Mouse (Mus musculus) forebrain, embryonic 12.5 days (tissue): Measurements from ENCODE around the gene Lgi1. TPM values are rescaled to one million over a fixed set of nuclear protein-coding genes. Genes with fewer than 3 reads are reported as not detected.

Experiments used
- ATAC-seq: fragments of 200-750 bp; cut with Nextera tagmentation; 2 replicates; pipeline ENCODE4 v1.8.0; 2017; ENCODE audit warnings: moderate TSS enrichment; ENCODE audit not compliant: low FRiP score
- H3K27ac ChIP-seq: fragments of 300-500 bp; sonication (generic); 2 replicates; pipeline ENCODE4 v1.5.1; 2016; ENCODE audit warnings: mild to moderate bottlenecking
- H3K27me3 ChIP-seq: fragments of 300-500 bp; sonication (generic); 2 replicates; pipeline ENCODE4 v1.6.1; 2016; ENCODE audit warnings: mild to moderate bottlenecking
- H3K36me3 ChIP-seq: fragments of 300-500 bp; sonication (generic); replicated peaks from 2 replicates; pipeline ENCODE4 v1.6.1; 2016; ENCODE audit warnings: mild to moderate bottlenecking
- H3K4me1 ChIP-seq: fragments of 300-500 bp; sonication (generic); 2 replicates; pipeline ENCODE4 v1.6.1; 2016
- H3K4me2 ChIP-seq: fragments of 300-500 bp; sonication (generic); 2 replicates; pipeline ENCODE4 v1.6.1; 2016; ENCODE audit warnings: mild to moderate bottlenecking, moderate library complexity
- H3K4me3 ChIP-seq: fragments of 300-500 bp; sonication (generic); replicated peaks from 2 replicates; pipeline ENCODE4 v1.5.1; 2016; ENCODE audit warnings: mild to moderate bottlenecking
- H3K9ac ChIP-seq: fragments of 300-500 bp; sonication (generic); 2 replicates; pipeline ENCODE4 v1.6.1; 2016; ENCODE audit warnings: mild to moderate bottlenecking
- H3K9me3 ChIP-seq: fragments of 300-500 bp; sonication (generic); 2 replicates; pipeline ENCODE4 v1.6.1; 2016
- WGBS: fragments of 180-500 bp; shearing (Covaris S2); methylation state at CpG from one replicate; pipeline ENCODE4 v1.1.7; 2016; 5-methylcytosine and 5-hydroxymethylcytosine counted together
- polyA plus RNA-seq: library from polyadenylated mRNA; unstranded; fragments of >200 nt; fragmentation: Nextera tagmentation; extraction: Ambion mirVana; gene quantifications from 2 replicates; pipeline ENCODE4 v1.2.1, GENCODE M21; 2016

Lgi1 gene
- polyA plus RNA-seq, 1 experiment from 2014 or later = 2.4 TPM

GRCm38 (mm10) chr19:38316602-38317313, 52.4 kb downstream of the Lgi1 start:
- H3K4me3 ChIP-seq = no peak overlapping the region
- 90% methylated on average over 6 of the region's 6 CpGs for WGBS
- no peak for ATAC-seq

GRCm38 (mm10) chr19:38318308-38318707, 54.0 kb downstream of the Lgi1 start:
- no peak overlapping the region for H3K4me3 ChIP-seq
- H3K4me1 ChIP-seq = no peaks in the 10 kb centered on the region
- no peak for ATAC-seq
- H3K4me2 ChIP-seq = no peak overlapping the region
- no peak overlapping the region for H3K27ac ChIP-seq
- no peak overlapping the region for H3K9ac ChIP-seq
- H3K9me3 ChIP-seq = no peaks in the 10 kb centered on the region
- WGBS = 96% methylated on average over 4 of the region's 4 CpGs
- H3K27me3 ChIP-seq = no peaks in the 10 kb centered on the region
- H3K36me3 ChIP-seq = no peaks in the 10 kb centered on the region

More at GRCm38 (mm10) chr19:38316602-38317313, 52.4 kb downstream of the Lgi1 start:
- Histone ChIP-seq H3K9me3 (no peaks in the 10 kb centered on the region), H3K9ac (no peak overlapping the region), H3K4me2 (no peak overlapping the region), H3K4me1 (no peaks in the 10 kb centered on the region), H3K36me3 (no peaks in the 10 kb centered on the region), H3K27me3 (no peaks in the 10 kb centered on the region), H3K27ac (no peak overlapping the region)

GRCm38 (mm10) chr19:38319168-38319567, 54.8 kb downstream of the Lgi1 start:
- H3K27ac ChIP-seq = no peak overlapping the region

GRCm38 (mm10) chr19:38320651-38321188, 56.4 kb downstream of the Lgi1 start:
- no peak overlapping the region for H3K9ac ChIP-seq
- no peak overlapping the region for H3K27ac ChIP-seq
- no peak overlapping the region for H3K4me2 ChIP-seq
- 85% methylated on average over 5 of the region's 5 CpGs for WGBS
- H3K27me3 ChIP-seq = no peaks in the 10 kb centered on the region; the same call in 1 of the 2 replicates
- no peak for ATAC-seq
- no peaks in the 10 kb centered on the region for H3K36me3 ChIP-seq
- H3K9me3 ChIP-seq = no peaks in the 10 kb centered on the region
- H3K4me1 ChIP-seq = peaks cover 8% of the 10 kb centered on the region
- no peak overlapping the region for H3K4me3 ChIP-seq

More at GRCm38 (mm10) chr19:38319168-38319567, 54.8 kb downstream of the Lgi1 start:
- WGBS = 86% methylated on average over 4 of the region's 4 CpGs
- Histone ChIP-seq H3K4me1 (peaks cover 6% of the 10 kb centered on the region), H3K9ac (no peak overlapping the region), H3K9me3 (no peaks in the 10 kb centered on the region), H3K4me2 (no peak overlapping the region), H3K36me3 (no peaks in the 10 kb centered on the region), H3K27me3 (no peaks in the 10 kb centered on the region), H3K4me3 (no peak overlapping the region)
- no peak for ATAC-seq

GRCm38 (mm10) chr19:38323726-38324125, 59.4 kb downstream of the Lgi1 start:
- Histone ChIP-seq H3K4me1 (peaks cover 8% of the 10 kb centered on the region), H3K4me3 (no peak overlapping the region), H3K9ac (no peak overlapping the region), H3K27me3 (no peaks in the 10 kb centered on the region; the same call in 1 of the 2 replicates), H3K36me3 (no peaks in the 10 kb centered on the region), H3K27ac (no peak overlapping the region), H3K9me3 (no peaks in the 10 kb centered on the region), H3K4me2 (no peak overlapping the region)
- no peak for ATAC-seq

GRCm38 (mm10) chr19:38324147-38325028, 60.1 kb downstream of the Lgi1 start:
- H3K27ac ChIP-seq = no peak overlapping the region

GRCm38 (mm10) chr19:38325029-38325398, 60.7 kb downstream of the Lgi1 start:
- 55% methylated on average over 4 of the region's 4 CpGs for WGBS
- no peak overlapping the region for H3K4me3 ChIP-seq
- peaks cover 8% of the 10 kb centered on the region for H3K4me1 ChIP-seq
- H3K27me3 ChIP-seq = no peaks in the 10 kb centered on the region; the same call in 1 of the 2 replicates
- H3K4me2 ChIP-seq = no peak overlapping the region
- no peak overlapping the region for H3K27ac ChIP-seq
- H3K36me3 ChIP-seq = no peaks in the 10 kb centered on the region
- no peaks in the 10 kb centered on the region for H3K9me3 ChIP-seq
- H3K9ac ChIP-seq = no peak overlapping the region
- no peak for ATAC-seq

More at GRCm38 (mm10) chr19:38324147-38325028, 60.1 kb downstream of the Lgi1 start:
- Histone ChIP-seq H3K4me2 (no peak overlapping the region), H3K9me3 (no peaks in the 10 kb centered on the region), H3K4me1 (peaks cover 8% of the 10 kb centered on the region), H3K9ac (no peak overlapping the region), H3K4me3 (no peak overlapping the region), H3K27me3 (no peaks in the 10 kb centered on the region; the same call in 1 of the 2 replicates), H3K36me3 (no peaks in the 10 kb centered on the region)
- 19% methylated on average over 10 of the region's 10 CpGs for WGBS
- ATAC-seq = peak; percentile 63; the same call in 1 of the 2 replicates

GRCm38 (mm10) chr19:38325854-38326253, 61.5 kb downstream of the Lgi1 start:
- H3K4me1 ChIP-seq = peaks cover 8% of the 10 kb centered on the region
- WGBS = 92% methylated on average over 7 of the region's 7 CpGs
- no peaks in the 10 kb centered on the region; the same call in 1 of the 2 replicates for H3K27me3 ChIP-seq
- H3K4me2 ChIP-seq = no peak overlapping the region
- ATAC-seq = no peak
- H3K4me3 ChIP-seq = no peak overlapping the region
- H3K9me3 ChIP-seq = no peaks in the 10 kb centered on the region
- no peak overlapping the region for H3K27ac ChIP-seq
- H3K9ac ChIP-seq = no peak overlapping the region
- H3K36me3 ChIP-seq = no peaks in the 10 kb centered on the region

GRCm38 (mm10) chr19:38327002-38327401, 62.7 kb downstream of the Lgi1 start:
- H3K4me3 ChIP-seq = no peak overlapping the region
- H3K9ac ChIP-seq = no peak overlapping the region
- H3K4me1 ChIP-seq = peaks cover 8% of the 10 kb centered on the region
- H3K4me2 ChIP-seq = no peak overlapping the region
- WGBS = 7% methylated on average over 4 of the region's 4 CpGs
- no peak overlapping the region for H3K27ac ChIP-seq
- no peaks in the 10 kb centered on the region for H3K36me3 ChIP-seq
- no peaks in the 10 kb centered on the region; the same call in 1 of the 2 replicates for H3K27me3 ChIP-seq
- peak; percentile 41; the same call in 1 of the 2 replicates for ATAC-seq
- no peaks in the 10 kb centered on the region for H3K9me3 ChIP-seq

GRCm38 (mm10) chr19:38328010-38328409, 63.7 kb downstream of the Lgi1 start:
- Histone ChIP-seq H3K9me3 (no peaks in the 10 kb centered on the region), H3K27me3 (no peaks in the 10 kb centered on the region; the same call in 1 of the 2 replicates), H3K4me3 (no peak overlapping the region), H3K4me2 (no peak overlapping the region), H3K9ac (no peak overlapping the region), H3K4me1 (peaks cover 8% of the 10 kb centered on the region), H3K36me3 (no peaks in the 10 kb centered on the region), H3K27ac (no peak overlapping the region)
- WGBS = 95% methylated on average over 7 of the region's 7 CpGs
- no peak for ATAC-seq

GRCm38 (mm10) chr19:38329257-38329656, 64.9 kb downstream of the Lgi1 start:
- no peaks in the 10 kb centered on the region for H3K9me3 ChIP-seq
- H3K4me3 ChIP-seq = no peak overlapping the region
- no peaks in the 10 kb centered on the region for H3K36me3 ChIP-seq
- H3K27me3 ChIP-seq = no peaks in the 10 kb centered on the region; the same call in 1 of the 2 replicates
- no peak overlapping the region for H3K4me2 ChIP-seq
- no peak for ATAC-seq
- H3K4me1 ChIP-seq = peaks cover 1% of the 10 kb centered on the region; the same call in 1 of the 2 replicates
- WGBS = 89% methylated on average over 5 of the region's 5 CpGs
- no peak overlapping the region for H3K9ac ChIP-seq
- H3K27ac ChIP-seq = no peak overlapping the region

GRCm38 (mm10) chr19:38331072-38331471, 66.7 kb downstream of the Lgi1 start:
- 83% methylated on average over 1 of the region's 1 CpGs for WGBS
- Histone ChIP-seq H3K36me3 (no peaks in the 10 kb centered on the region), H3K9ac (no peak overlapping the region), H3K4me3 (no peak overlapping the region), H3K27ac (no peak overlapping the region), H3K4me1 (no peaks in the 10 kb centered on the region), H3K27me3 (no peaks in the 10 kb centered on the region), H3K4me2 (no peak overlapping the region), H3K9me3 (no peaks in the 10 kb centered on the region)
- ATAC-seq = no peak
